Mouse (Mus musculus) kidney, postnatal 0 days (tissue): ENCODE results near the gene Tgfbr3. TPM values are rescaled to one million over a fixed set of nuclear protein-coding genes. Genes with fewer than 3 reads are reported as not detected.

Experiments used
- ATAC-seq: fragments of 200-750 bp; cut with Nextera tagmentation; replicated peaks from 2 replicates; pipeline ENCODE4 v1.8.0; 2017; ENCODE audit warnings: low read depth, moderate number of reproducible peaks, moderate TSS enrichment, moderate library complexity; ENCODE audit not compliant: low FRiP score
- DNase-seq: peaks from one replicate; pipeline ENCODE4 v3.0.0-alpha.2; 2016; ENCODE audit warnings: low spot score
- H3K27ac ChIP-seq: fragments of 300-500 bp; sonication (generic); 2 replicates; pipeline ENCODE4 v1.5.1; 2014; ENCODE audit warnings: mild to moderate bottlenecking
- H3K27me3 ChIP-seq: fragments of 300-500 bp; sonication (generic); 2 replicates; pipeline ENCODE4 v1.6.1; 2014; ENCODE audit warnings: low read length, mixed read lengths; ENCODE audit not compliant: insufficient read depth
- H3K36me3 ChIP-seq: fragments of 300-500 bp; sonication (generic); 2 replicates; pipeline ENCODE4 v1.6.1; 2014; ENCODE audit warnings: low read length, mixed read lengths; ENCODE audit not compliant: insufficient read depth
- H3K4me1 ChIP-seq: fragments of 300-500 bp; sonication (generic); replicated peaks from 2 replicates; pipeline ENCODE4 v1.6.1; 2014; ENCODE audit warnings: antibody characterized with exemption, low read length, mixed read lengths; ENCODE audit not compliant: insufficient read depth
- H3K4me2 ChIP-seq: fragments of 300-500 bp; sonication (generic); 2 replicates; pipeline ENCODE4 v1.6.1; 2014; ENCODE audit warnings: mild to moderate bottlenecking, low read length, moderate library complexity, mixed read lengths
- H3K4me3 ChIP-seq: fragments of 300-500 bp; sonication (generic); replicated peaks from 2 replicates; pipeline ENCODE4 v1.5.1; 2014; ENCODE audit warnings: low read depth, low read length
- H3K9ac ChIP-seq: fragments of 300-500 bp; sonication (generic); 2 replicates; pipeline ENCODE4 v1.6.1; 2014; ENCODE audit warnings: low read depth, low read length
- H3K9me3 ChIP-seq: fragments of 300-500 bp; sonication (generic); replicated peaks from 2 replicates; pipeline ENCODE4 v1.6.1; 2016; ENCODE audit warnings: low read length, inconsistent platforms, mixed read lengths
- CTCF ChIP-seq: IDR thresholded peaks from 2 replicates; pipeline ENCODE4 v1.5.1; 2016; ENCODE audit warnings: antibody characterized with exemption, low read depth, mild to moderate bottlenecking, moderate library complexity
- WGBS: fragments of 180-500 bp; shearing (Covaris S2); extraction: QIAGEN DNeasy Blood & Tissue Kit; methylation state at CpG from one replicate; pipeline ENCODE4 v1.1.7; 2014; 5-methylcytosine and 5-hydroxymethylcytosine counted together
- polyA plus RNA-seq: library from polyadenylated mRNA; unstranded; fragments of >200 nt; fragmentation: Nextera tagmentation; extraction: Ambion mirVana; gene quantifications from 2 replicates; pipeline ENCODE4 v1.2.1, GENCODE M21; 2015

Gene Tgfbr3
- polyA plus RNA-seq, 1 experiment from 2014 or later, result 10.8 TPM

- DNase-seq, result no peak
- no peak overlapping the region for H3K27ac ChIP-seq
- no peaks in the 10 kb centered on the region for H3K9me3 ChIP-seq
Measured at GRCm38 (mm10) chr5:107217139-107217538, 72.3 kb downstream of the Tgfbr3 start.

GRCm38 (mm10) chr5:107213373-107214132, 75.9 kb downstream of the Tgfbr3 start:
- ATAC-seq (no peak), DNase-seq (peak; percentile 57)
- no peak overlapping the region for H3K27ac ChIP-seq
- TF ChIP-seq CTCF, result no peak
- H3K9ac ChIP-seq, result no peak overlapping the region
- WGBS, result 56% methylated on average over 9 of the region's 9 CpGs
- no peak overlapping the region for H3K4me2 ChIP-seq
- H3K36me3 ChIP-seq, result no peaks in the 10 kb centered on the region
- peaks cover 4% of the 10 kb centered on the region; the same call in 1 of the 2 replicates for H3K4me1 ChIP-seq
- H3K9me3 ChIP-seq, result no peaks in the 10 kb centered on the region
- no peaks in the 10 kb centered on the region for H3K27me3 ChIP-seq
- H3K4me3 ChIP-seq, result no peak overlapping the region

More at GRCm38 (mm10) chr5:107217139-107217538, 72.3 kb downstream of the Tgfbr3 start:
- Histone ChIP-seq H3K27me3 (no peaks in the 10 kb centered on the region), H3K4me1 (peaks cover 8% of the 10 kb centered on the region; the same call in 1 of the 2 replicates), H3K9ac (no peak overlapping the region), H3K36me3 (no peaks in the 10 kb centered on the region), H3K4me2 (no peak overlapping the region), H3K4me3 (no peak overlapping the region)
- TF ChIP-seq CTCF, result no peak
- 44% methylated on average over 2 of the region's 2 CpGs for WGBS
- ATAC-seq, result no peak

GRCm38 (mm10) chr5:107211830-107212370, 77.5 kb downstream of the Tgfbr3 start:
- Histone ChIP-seq H3K4me1 (peaks cover 5% of the 10 kb centered on the region; the same call in 1 of the 2 replicates), H3K27me3 (no peaks in the 10 kb centered on the region), H3K36me3 (no peaks in the 10 kb centered on the region), H3K9ac (no peak overlapping the region), H3K27ac (no peak overlapping the region), H3K4me2 (no peak overlapping the region), H3K4me3 (no peak overlapping the region), H3K9me3 (no peaks in the 10 kb centered on the region)
- TF ChIP-seq CTCF, result no peak
- WGBS, result 85% methylated on average over 10 of the region's 10 CpGs
- no peak for DNase-seq
- ATAC-seq, result no peak

GRCm38 (mm10) chr5:107210040-107210439, 79.4 kb downstream of the Tgfbr3 start:
- H3K27me3 ChIP-seq, result no peaks in the 10 kb centered on the region
- no peak for TF ChIP-seq CTCF
- H3K4me3 ChIP-seq, result no peak overlapping the region
- no peak overlapping the region for H3K9ac ChIP-seq
- H3K36me3 ChIP-seq, result no peaks in the 10 kb centered on the region
- H3K4me2 ChIP-seq, result no peak overlapping the region
- H3K4me1 ChIP-seq, result peaks cover 5% of the 10 kb centered on the region; the same call in 1 of the 2 replicates
- whole genome bisulfite sequencing, result 96% methylated on average over 2 of the region's 2 CpGs
- ATAC-seq (no peak), DNase-seq (no peak)
- H3K27ac ChIP-seq, result no peak overlapping the region
- H3K9me3 ChIP-seq, result no peaks in the 10 kb centered on the region

- 43% methylated on average over 5 of the region's 5 CpGs for WGBS
- no peak overlapping the region for H3K9ac ChIP-seq
- DNase-seq (no peak), ATAC-seq (no peak)
- no peaks in the 10 kb centered on the region for H3K9me3 ChIP-seq
- no peak overlapping the region for H3K4me3 ChIP-seq
- no peaks in the 10 kb centered on the region for H3K36me3 ChIP-seq
- H3K4me2 ChIP-seq, result no peak overlapping the region
- no peak overlapping the region for H3K27ac ChIP-seq
- no peak for TF ChIP-seq CTCF
- H3K4me1 ChIP-seq, result peaks cover 12% of the 10 kb centered on the region
- H3K27me3 ChIP-seq, result no peaks in the 10 kb centered on the region
Measured at GRCm38 (mm10) chr5:107207911-107208310, 81.5 kb downstream of the Tgfbr3 start.

- no peak overlapping the region for H3K27ac ChIP-seq
Measured at GRCm38 (mm10) chr5:107204306-107204705, 85.1 kb downstream of the Tgfbr3 start.

More at GRCm38 (mm10) chr5:107204306-107204705, 85.1 kb downstream of the Tgfbr3 start:
- no peak overlapping the region for H3K4me2 ChIP-seq
- DNase-seq (no peak), ATAC-seq (no peak)
- no peak for TF ChIP-seq CTCF
- H3K9me3 ChIP-seq, result no peaks in the 10 kb centered on the region
- H3K27me3 ChIP-seq, result no peaks in the 10 kb centered on the region
- H3K4me3 ChIP-seq, result no peak overlapping the region
- H3K9ac ChIP-seq, result no peak overlapping the region
- no peaks in the 10 kb centered on the region for H3K36me3 ChIP-seq
- H3K4me1 ChIP-seq, result peaks cover 30% of the 10 kb centered on the region
